Mouse (Mus musculus): ENCODE results near the gene Lhpp.

- TF ChIP-seq POLR2A (IDR thresholded peaks at IDR 0.05; ENCODE audit: insufficient read depth, low read depth, low read length) (no peak), CTCF (IDR thresholded peaks at IDR 0.05; ENCODE audit: insufficient read depth, low read depth, low read length) (no peak)
Observed at GRCm38 (mm10) chr7:132749504-132749903, 139.1 kb downstream of the Lhpp start.
